Mouse (Mus musculus) granulocyte monocyte progenitor cell, adult 5-6 weeks (primary cell): Measurements from ENCODE around the gene Scml4. TPM values are rescaled to one million over a fixed set of nuclear protein-coding genes. Genes with fewer than 3 reads are reported as not detected.

Source experiments
- ATAC-seq: replicated peaks from 2 replicates; pipeline ENCODE4 v1.8.0; 2016; ENCODE audit warnings: mild to moderate bottlenecking, moderate TSS enrichment, inconsistent platforms; ENCODE audit not compliant: poor library complexity, severe bottlenecking
- total RNA-seq, 2 experiments: library from RNA; stranded (forward) in 1 of 2; stranded (reverse) in 1 of 2; fragments of 200-712, 200-1000 nt in 1 of 2; fragments of >200 nt in 1 of 2; fragmentation: Nextera tagmentation in 1 of 2; gene quantifications; 2 replicates each; pipeline ENCODE4 v1.2.3; 2014 to 2017

Gene Scml4
- total RNA-seq, 2 experiments from 2014 or later, result 0.05 TPM; not detected in 1

DNA sequence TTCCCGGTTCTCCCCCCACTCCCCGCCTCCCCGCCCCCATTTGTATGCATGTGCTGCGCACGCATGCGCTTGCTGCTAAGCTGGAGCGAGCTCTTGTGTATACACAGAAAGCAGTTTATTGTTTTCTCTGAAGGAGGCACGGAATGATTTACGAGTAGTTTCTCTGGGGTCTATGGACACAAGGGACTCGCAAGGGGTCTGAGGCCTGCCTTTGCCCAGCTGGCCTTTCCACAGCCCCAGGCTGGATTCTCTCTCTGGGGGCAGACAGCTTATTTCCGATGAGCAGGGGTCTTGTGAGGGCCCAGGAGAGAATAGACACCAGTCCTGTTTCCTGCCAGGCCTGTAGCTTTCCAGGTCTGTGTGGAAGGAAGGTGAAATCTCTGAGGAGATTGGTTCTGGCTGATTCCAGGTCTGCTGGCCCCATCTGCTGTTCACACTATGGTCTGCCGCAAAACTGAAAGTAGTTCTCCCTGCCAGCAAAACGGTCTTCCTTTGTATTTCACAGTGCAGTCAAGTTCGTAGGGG, 81.6 kb downstream of the Scml4 start:
- ATAC-seq, result peak; percentile 55; the same call in 1 of the 2 replicates

DNA sequence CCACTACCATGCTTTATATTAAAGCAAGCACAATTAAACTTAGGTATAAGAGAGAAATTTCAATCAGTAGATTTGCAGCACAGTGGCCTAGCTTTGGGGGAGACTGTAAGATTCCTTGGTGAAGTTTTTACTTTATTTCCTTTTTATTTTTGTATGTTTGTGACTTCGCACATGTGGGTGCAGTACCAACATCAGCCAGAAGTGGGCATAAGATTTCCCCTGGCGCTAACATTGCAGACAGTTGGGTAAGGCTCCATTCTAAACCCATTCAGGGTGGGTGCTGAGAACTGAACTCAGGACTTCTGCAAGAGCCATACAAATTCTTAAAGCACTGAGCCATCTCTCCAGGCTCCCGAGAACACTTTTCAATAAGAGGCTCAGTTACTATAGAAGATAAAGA, 82.1 kb downstream of the Scml4 start:
- peak; percentile 40; the same call in 1 of the 2 replicates for ATAC-seq

DNA sequence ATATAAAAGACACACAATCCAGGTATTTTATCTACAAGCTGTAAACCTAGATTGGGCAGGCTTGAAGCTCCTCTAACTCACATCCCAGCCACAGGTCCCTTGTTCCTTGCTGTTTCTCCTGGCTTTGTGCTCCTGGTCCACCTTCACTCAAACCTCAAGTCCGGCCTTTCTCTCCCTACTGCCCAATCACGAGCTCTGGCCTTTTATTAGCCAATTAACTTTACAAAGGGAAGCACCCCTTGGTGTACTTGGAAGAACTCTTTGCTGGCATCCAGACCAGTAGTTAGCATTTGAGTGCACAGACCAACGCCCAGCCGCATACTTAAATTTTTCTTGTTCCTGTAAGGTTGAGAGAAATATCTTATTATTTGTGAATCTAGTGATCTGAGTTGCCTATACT, 85.1 kb downstream of the Scml4 start:
- no peak for ATAC-seq

DNA sequence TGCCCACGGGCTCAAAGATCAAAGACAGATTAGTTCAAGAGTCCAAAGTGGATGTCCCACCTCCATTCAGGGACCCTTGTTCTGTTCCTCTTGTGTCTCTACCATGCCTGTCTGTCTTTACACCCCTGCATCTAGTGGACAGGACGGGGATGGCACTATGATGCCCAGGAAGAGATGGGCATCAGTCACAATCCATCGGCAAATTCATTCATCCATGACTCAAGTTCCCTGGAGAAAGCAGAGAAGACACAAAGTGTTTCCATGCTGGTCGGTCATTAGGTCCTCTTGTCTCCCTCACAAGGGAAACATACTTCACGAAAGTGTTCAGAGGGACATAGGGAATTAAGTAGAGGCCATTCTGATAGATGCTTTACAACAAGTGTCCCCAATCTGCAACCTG, 87.2 kb downstream of the Scml4 start:
- no peak for ATAC-seq

DNA sequence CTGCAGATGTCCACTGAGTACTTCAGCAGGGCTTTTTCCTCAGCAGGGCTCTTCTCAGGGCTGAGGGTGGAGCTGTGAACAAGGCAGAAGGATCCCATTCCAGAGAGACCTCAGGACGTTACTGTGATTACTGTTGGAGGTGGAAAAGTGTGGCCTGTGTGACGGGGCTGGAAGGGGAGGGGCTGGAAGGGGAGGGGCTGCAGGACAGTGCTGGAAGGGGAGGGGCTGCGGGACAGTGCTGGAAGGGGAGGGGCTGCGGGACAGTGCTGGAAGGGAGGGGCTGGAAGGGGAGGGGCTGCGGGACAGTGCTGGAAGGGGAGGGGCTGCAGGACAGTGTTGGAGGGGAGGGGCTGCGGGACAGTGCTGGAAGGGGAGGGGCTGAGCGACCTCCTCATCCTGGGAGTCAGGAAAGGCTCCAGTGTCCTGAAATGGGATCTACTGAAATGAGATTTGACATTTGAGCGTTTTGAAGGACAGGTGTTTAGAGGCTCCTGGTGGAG, 90.1 kb downstream of the Scml4 start:
- peak; percentile 42 for ATAC-seq

DNA sequence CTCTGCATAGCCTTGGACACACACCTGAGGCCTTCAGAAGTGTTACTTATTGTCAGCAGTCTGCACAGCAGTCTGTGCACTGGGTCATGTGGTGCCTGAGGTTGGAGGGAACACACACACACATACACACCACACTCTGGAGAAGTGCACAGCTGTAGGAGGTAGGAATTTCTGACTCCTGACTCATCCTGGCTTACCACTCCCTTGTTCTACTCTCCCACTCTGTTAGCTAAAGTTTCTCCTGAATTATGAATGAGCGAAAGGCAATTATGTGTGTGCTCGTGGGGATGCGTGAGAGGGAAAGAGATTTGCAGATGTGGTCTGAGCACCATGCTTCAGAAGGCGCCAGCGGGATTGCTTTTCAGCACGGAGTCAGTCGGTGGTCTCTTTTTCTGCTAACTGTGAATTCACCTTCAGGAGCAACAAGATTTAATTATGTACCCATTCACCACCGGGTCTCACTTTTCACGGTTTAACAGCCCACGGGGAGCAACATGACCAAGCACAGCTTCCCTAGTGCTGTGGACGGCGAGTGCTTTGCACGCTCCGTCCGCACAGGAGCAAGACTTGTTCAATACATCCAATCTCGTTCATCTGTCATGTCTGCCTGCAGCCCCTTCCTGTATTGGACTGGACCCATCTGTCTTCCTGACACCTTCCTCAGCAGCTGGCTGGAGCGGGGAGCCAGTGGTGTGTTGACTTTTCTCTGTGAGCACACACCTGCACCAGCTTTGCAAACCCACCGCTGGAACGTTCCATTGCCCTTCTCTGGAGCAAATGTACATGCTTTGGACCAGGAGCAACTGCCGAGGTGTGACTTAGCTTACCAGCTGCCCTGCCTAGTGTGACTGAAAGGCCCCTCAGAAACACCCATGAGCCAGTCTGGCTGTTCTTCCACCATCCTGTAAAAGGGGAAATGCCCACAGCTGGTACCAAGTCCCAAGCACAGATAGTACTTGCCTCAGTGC, 91.2 kb downstream of the Scml4 start:
- no peak for ATAC-seq

DNA sequence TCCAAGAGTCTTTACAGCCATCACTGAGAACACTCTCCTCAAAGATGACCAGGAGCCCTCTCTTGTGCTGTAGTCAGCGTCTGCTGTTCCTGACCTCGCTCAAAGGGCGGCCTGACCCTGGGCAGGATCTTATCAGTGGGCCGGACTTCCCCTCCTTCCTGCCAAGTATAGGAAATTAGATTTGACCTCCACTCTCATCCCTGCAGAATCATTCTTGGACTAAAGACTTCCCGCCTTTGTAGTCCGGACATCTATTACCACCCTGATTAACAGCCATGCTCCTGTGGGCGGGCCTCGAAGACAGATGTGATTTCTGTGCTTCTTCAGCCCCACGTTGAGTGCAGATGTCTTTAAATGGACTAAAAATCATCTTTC, 91.9 kb downstream of the Scml4 start:
- no peak for ATAC-seq

DNA sequence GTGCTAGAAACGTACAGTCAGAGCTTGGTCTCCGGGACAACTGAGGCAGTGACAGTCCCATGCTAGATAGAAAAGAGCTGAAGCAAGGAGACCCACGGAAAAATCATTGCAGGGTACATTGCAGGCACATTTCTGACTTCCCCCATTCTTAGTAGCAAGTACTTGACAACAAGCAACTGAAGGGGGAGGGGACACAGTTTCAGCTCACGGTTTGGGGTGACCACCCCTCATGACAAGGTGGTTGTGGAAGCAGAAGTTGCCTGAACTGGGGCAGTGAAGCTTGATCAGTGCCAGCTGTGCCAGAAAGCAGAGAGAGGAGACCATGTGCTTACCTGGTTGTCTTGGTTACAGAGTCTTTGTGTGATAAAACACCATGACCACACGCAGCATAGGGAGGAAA, 93.4 kb downstream of the Scml4 start:
- ATAC-seq, result no peak

DNA sequence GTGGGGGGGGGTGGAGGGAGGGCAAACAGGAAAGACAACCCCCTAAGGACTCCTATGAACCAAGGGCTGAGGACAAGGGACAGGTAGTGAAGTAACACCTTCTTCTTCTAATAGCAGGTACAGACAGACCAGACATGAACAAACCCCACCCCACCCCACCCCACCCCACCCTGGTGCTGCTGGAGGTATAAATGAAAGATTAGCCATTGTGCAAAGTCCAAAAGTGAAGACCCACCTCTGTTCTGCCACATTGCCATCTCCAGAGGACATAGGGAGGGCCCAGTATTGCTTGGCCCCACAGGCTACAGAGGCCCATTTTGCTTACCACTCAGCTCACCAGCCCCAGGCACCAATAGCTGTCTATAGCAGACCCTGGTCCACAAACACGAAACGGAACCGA, 95.0 kb downstream of the Scml4 start:
- ATAC-seq, result no peak

DNA sequence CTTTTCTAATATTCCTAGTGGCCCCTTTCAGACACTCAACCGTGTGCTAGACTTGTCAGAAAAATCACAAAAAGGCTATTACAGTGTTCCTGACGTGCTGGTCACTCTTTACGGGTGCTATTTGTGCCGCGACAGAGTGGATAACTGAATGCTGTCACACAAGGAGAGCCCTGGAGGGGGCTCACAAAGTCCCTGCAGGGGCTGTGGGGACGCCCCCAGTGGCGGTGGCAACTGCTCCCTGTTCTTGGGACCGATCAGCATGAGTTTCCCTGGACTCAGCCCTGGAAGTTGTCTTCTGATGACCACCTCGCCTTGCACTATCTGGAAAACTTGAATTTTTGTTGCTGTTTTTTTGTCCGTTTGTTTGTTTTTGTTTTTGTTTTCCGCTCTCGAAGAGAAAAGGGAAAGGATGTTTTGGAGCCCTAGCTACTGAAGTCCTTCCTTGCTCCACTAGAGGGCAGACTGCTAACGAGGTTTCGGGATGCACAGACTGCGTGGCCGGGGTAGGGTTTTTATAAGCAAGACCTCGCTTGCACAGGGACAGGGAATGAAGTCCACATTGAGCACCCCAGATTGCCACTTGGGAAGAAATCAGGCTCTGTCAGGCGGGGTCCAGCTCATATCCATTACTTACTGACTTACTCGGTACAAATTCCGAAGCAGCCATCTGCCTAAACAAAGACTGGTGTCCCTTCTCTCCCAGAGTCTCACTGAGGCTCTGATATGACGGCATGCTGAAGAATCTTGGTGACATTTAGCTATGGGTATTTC, 97.9 kb downstream of the Scml4 start:
- ATAC-seq, result peak; percentile 48; the same call in 1 of the 2 replicates

DNA sequence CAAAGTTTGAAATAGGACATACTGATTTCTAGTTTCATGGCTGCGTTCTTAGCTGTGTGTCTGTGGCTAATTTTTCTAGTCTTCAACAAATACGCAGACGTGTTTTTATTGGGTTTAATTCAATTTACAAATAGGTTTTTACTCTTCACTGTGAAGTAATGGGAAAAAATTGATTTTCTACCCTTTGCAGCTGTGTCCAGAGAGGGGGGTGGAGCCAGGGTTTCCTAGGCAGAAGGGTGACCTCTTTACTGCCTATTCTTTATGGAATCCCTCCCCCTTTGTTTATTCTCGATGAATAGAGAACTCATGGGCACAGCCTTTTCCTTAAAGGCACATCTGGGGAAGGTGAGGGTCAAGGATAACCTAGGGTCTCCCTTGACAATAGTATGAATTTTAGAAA, 98.5 kb downstream of the Scml4 start:
- no peak for ATAC-seq

DNA sequence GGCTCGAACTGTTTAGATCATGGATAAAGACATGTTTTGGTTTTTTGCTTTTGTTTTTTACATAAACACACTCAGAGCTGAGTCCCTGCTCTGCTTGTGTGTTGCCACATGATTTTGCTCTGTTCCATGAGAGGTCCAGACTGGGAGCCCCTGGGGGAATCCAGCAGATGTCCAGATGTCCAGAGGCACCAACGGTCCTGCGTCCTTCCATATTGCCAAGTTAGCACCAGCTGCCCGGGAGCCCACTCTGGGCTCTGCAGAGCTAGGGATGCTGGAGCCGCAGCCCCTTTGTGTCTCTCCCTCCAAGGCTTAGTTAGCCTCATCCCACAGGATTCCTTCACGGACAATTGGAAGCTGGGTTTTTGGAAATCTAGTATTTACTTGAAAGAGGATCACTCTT, 101.6 kb downstream of the Scml4 start:
- ATAC-seq, result no peak

DNA sequence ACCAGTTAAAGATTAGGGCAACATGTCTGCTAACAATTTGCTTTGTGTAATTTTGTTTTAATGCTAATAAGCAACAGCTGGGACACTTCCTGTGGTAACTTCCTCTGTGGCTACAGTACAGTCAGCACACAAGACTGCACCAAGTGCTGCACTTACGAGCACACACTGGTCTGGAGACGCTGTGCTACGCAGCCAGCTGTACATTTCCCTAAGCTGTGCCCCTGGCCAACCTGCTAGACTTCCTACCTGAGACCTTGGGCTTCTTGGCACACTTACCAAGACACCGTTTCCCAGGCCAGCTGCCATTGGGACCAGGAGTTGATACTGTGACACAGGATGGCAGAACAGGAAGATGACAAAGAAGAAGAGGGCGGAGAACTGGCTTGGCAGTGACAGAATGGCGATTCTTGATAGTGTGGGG, 102.0 kb downstream of the Scml4 start:
- peak; percentile 77 for ATAC-seq

DNA sequence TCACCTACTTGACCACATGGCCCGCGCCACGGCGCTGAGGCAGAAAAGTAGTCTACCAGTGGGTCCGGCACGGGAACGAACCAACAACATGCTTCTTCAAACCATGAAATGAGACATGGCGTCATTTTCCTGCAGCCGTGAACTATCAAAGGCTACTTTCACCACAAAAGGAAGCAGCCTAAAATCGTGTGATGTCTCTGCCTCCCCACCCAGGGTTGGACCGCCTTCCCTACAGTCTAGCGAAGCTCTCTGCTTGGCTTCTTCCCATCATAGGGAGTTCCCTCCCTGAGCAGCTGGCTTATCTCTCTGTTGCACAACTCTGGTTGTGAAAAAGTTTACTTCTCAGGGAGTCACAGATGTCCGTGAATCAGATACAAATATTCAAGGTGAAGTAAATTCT, 102.5 kb downstream of the Scml4 start:
- ATAC-seq, result peak; percentile 86

DNA sequence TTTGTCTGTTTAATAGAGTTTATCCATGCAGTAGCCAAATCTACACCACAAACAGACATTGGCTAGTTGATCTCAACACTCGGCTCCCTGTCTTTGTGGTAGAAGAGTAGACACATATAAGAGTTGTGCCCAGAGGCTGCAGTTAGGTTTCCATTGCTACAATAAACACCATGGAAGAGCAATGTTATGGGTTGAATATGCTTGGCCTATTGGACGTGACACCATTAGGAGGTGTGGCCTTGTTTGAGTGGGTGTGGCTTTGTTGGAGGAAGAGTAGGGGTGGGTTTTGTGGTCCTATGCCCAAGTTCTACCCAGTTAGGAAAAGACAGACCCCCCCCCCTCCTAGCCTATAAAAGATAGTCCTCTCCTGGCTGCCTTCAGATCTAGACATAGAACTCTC, 102.9 kb downstream of the Scml4 start:
- ATAC-seq, result 0 out of 2 replicates have a peak, but pooled peaks have one; percentile 5

DNA sequence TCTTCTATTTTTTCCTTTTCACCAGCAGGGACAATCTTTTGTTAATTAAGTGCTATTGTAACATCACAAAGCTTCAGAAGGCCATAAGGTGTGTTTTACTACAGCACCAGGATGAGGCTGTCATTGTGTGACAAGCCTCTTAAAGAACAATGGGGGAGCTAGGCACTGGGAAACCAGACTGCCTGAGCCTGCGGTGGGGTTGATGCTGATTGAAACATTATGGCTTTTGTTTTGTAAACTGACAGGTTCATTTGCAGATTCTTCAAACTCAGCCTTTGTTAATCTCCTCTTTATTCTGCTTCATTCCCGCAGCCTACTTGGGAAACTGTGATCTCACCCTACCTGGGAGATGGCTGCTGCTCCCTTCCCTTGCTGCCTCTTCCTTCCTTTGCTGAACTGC, 108.2 kb downstream of the Scml4 start:
- no peak for ATAC-seq

DNA sequence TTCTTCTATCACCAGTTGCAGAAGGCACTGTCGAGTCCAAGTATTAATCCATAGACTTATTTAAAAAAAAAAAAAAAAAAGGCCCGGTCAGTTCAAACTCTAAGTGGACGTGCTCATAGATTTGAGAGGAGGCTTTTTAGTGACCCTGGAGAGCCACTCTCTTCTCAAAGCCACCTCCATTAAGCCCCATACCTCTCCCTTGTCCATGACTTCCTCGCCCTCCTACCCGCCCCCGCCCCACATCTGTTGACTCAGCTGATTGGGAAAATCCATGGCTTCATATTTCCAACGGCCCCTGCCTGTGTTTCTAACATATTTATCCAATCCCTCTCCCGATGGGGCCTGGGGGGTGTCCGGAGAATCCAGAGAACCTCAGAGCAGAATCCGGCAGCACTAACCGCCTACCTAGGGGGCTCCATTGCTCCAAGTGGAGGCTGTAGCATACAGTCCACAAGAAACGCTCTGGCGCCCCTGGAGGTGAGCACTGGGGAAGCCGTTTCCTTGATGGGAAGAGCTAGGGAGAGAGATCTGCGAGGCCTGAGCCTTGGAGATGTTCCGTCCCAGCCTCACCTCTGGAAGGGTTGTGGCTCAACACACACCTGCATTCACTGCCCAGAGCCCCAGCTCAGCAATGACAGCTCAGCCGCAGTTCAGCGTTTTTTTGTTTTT, 112.5 kb downstream of the Scml4 start:
- ATAC-seq, result peak; percentile 82

DNA sequence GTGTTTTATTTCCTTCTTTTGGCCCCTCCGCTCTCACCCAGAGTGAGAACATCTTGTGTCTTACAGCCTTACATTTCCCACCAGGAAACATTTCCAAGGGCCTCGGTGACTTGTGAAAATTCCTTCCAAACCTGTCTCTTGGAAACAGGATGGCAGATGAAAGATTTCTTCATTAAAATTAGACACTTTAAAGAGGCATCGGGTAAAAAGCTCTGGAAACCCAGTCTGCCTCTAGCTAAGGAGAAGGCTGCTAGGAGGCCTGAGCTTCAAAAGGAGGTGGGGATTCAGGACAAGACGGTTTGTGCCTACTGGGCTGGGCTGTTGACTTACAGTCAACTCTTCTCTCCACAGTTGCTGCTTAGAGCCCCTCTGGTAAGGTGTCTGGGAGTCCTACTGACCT, 113.4 kb downstream of the Scml4 start:
- no peak for ATAC-seq

DNA sequence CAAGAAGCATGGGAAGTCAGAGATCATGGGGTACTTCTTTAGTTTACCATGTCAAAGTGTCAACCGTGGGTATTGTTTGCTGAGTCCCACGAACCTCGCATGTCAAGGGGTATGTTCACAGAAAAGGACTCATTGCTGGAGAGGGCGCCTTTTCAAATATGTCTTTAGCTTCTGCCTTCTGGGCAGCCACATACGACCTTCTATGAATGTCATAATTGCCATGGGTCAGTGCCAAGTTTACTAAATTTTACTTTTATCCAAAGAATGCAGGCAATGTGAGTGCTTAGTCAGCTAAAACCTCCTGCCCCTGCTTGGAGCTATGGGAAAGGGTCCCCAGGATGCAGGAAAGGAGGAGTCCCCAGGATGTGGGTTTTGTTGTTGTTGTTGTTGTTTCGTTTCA, 116.4 kb downstream of the Scml4 start:
- ATAC-seq, result no peak

DNA sequence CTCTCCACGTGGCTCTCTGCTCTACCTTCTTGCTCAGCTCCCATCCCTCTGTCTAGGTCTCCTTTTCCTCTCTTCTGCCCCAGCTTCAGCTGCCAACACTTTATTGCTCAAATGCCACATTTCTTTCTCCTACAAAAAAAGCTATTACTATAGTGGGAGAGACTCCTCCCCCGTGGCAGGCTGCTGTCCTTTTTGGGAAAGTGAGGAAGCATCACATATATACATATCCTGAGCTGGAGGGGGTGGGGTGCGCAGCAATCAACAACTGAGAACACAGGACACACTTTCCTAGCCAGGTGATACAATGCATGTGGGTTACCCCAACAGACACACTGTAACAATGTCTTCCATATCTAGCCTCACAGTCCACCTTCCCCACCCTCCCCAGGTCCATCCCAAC, 118.2 kb downstream of the Scml4 start:
- no peak for ATAC-seq
